Mouse (Mus musculus) midbrain, embryonic 12.5 days (tissue): ENCODE data around the gene Dact3. TPM values are rescaled to one million over a fixed set of nuclear protein-coding genes. Genes with fewer than 3 reads are reported as not detected.

Experiments
- ATAC-seq: fragments of 200-750 bp; cut with Nextera tagmentation; 2 replicates; pipeline ENCODE4 v1.8.0; 2017; ENCODE audit warnings: low read depth, moderate TSS enrichment, moderate library complexity; ENCODE audit not compliant: low FRiP score
- H3K27ac ChIP-seq: fragments of 300-500 bp; sonication (generic); replicated peaks from 2 replicates; pipeline ENCODE4 v1.5.1; 2016; ENCODE audit warnings: mild to moderate bottlenecking
- H3K27me3 ChIP-seq: fragments of 300-500 bp; sonication (generic); 2 replicates; pipeline ENCODE4 v1.6.1; 2016; ENCODE audit warnings: mild to moderate bottlenecking
- H3K36me3 ChIP-seq: fragments of 300-500 bp; sonication (generic); 2 replicates; pipeline ENCODE4 v1.6.1; 2016
- H3K4me1 ChIP-seq: fragments of 300-500 bp; sonication (generic); 2 replicates; pipeline ENCODE4 v1.6.1; 2016
- H3K4me2 ChIP-seq: fragments of 300-500 bp; sonication (generic); replicated peaks from 2 replicates; pipeline ENCODE4 v1.6.1; 2016; ENCODE audit warnings: mild to moderate bottlenecking, moderate library complexity
- H3K4me3 ChIP-seq: fragments of 300-500 bp; sonication (generic); 2 replicates; pipeline ENCODE4 v1.5.1; 2016; ENCODE audit warnings: mild to moderate bottlenecking
- H3K9ac ChIP-seq: fragments of 300-500 bp; sonication (generic); replicated peaks from 2 replicates; pipeline ENCODE4 v1.6.1; 2016; ENCODE audit warnings: mild to moderate bottlenecking, moderate library complexity
- H3K9me3 ChIP-seq: fragments of 300-500 bp; sonication (generic); 2 replicates; pipeline ENCODE4 v1.6.1; 2016; ENCODE audit warnings: mild to moderate bottlenecking
- WGBS: fragments of 180-500 bp; shearing (Covaris S2); methylation state at CpG from one replicate; pipeline ENCODE4 v1.1.7; 2016; 5-methylcytosine and 5-hydroxymethylcytosine counted together
- polyA plus RNA-seq: library from polyadenylated mRNA; unstranded; fragments of >200 nt; fragmentation: Nextera tagmentation; extraction: Ambion mirVana; gene quantifications from 2 replicates; pipeline ENCODE4 v1.2.1, GENCODE M21; 2016

Dact3 gene
- polyA plus RNA-seq, 1 experiment from 2014 or later, result 4.7 TPM

DNA sequence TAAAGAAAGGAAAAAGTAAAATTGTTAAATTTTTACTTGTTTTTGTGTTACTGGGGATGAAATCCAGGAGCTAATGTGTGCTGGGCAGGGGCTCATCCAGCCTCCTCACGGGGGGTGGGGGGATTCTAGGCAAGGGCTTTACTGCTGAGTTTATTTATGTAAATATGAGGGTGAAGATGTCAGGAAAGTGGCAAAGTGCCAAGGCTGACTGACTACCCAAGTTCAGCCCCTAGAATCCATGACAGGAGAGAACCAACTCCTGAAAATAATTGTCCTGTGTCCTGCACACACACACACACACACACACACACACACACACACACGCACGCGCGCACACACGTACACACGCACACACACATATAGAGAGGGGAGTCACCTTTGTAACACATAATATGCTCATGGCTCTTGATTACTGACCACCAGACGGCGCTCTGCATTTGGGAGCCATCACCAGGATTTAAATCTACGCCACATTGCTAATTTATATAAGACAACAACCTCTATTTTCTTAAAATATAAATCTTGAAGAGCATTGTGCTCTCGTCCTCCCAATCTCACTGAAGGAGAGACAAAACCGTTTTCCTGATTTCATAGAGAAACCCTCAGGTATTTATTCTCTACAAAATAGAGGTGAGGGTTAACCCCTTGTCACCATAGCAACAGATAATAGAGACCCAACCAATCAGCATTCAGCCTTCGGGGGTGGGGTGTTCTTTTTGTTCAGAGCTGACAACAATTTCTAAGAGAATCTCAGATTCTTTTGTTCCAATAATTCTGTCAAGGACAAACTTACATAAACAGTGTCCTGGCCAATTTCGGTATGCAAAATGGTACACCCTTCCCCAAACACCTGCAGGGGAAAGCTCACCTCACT is 57.8 kb downstream of the Dact3 start:
- Histone ChIP-seq H3K9ac (no peak overlapping the region), H3K27me3 (no peaks in the 10 kb centered on the region), H3K4me2 (no peak overlapping the region), H3K4me1 (peaks cover 16% of the 10 kb centered on the region), H3K36me3 (no peaks in the 10 kb centered on the region), H3K27ac (peak overlapping the region; percentile 54; the same call in 1 of the 2 replicates), H3K9me3 (no peaks in the 10 kb centered on the region), H3K4me3 (no peak overlapping the region)
- peak; percentile 39; the same call in 1 of the 2 replicates for ATAC-seq
- WGBS, result 39% methylated on average over 14 of the region's 14 CpGs

Other genes starting within 250 kb of the Dact3 start
- not detected in 2 replicates for gene Ceacam15, start 199.6 kb upstream of the Dact3 start, polyA plus RNA-seq
- gene Ceacam9, start 153.4 kb upstream of the Dact3 start, polyA plus RNA-seq, result not detected in 2 replicates
- gene Ap2s1, start 136.9 kb upstream of the Dact3 start, polyA plus RNA-seq, result 278 and 285 TPM in 2 replicates
- gene Slc1a5, start 94.0 kb upstream of the Dact3 start, polyA plus RNA-seq, result 33.3 and 33.6 TPM in 2 replicates
- 191 and 196 TPM in 2 replicates for gene Strn4, start 59.4 kb upstream of the Dact3 start, polyA plus RNA-seq
- 36.9 and 41.2 TPM in 2 replicates for gene Fkrp, start 58.6 kb upstream of the Dact3 start, polyA plus RNA-seq
- 10.2 and 12.0 TPM in 2 replicates for gene Prkd2, start 32.4 kb upstream of the Dact3 start, polyA plus RNA-seq
- 12.1 and 26.0 TPM in 2 replicates for gene Gng8, start 16.5 kb downstream of the Dact3 start, polyA plus RNA-seq
- gene Ptgir, start 31.2 kb downstream of the Dact3 start, polyA plus RNA-seq, result 1.1 and 1.2 TPM in 2 replicates
- 223 and 224 TPM in 2 replicates for gene Calm3, start 48.8 kb downstream of the Dact3 start, polyA plus RNA-seq
- 49.3 and 55.3 TPM in 2 replicates for gene Pnmal2, start 69.4 kb downstream of the Dact3 start, polyA plus RNA-seq
- 28.8 and 34.8 TPM in 2 replicates for gene Pnmal1, start 84.4 kb downstream of the Dact3 start, polyA plus RNA-seq
- 1.7 and 1.8 TPM in 2 replicates for gene Gm42372, start 107.8 kb downstream of the Dact3 start, polyA plus RNA-seq
- 7.0 and 12.6 TPM in 2 replicates for gene Ccdc8, start 117.4 kb downstream of the Dact3 start, polyA plus RNA-seq
- 102 TPM in 2 replicates for gene Ppp5c, start 152.6 kb downstream of the Dact3 start, polyA plus RNA-seq
- 4.9 and 5.1 TPM in 2 replicates for gene Hif3a, start 187.1 kb downstream of the Dact3 start, polyA plus RNA-seq
- gene Psg16, start 198.7 kb downstream of the Dact3 start, polyA plus RNA-seq, result 0.21 and 0.23 TPM in 2 replicates